Mouse (Mus musculus): Measurements from ENCODE around the gene Inca1.

The Inca1 gene

DNA sequence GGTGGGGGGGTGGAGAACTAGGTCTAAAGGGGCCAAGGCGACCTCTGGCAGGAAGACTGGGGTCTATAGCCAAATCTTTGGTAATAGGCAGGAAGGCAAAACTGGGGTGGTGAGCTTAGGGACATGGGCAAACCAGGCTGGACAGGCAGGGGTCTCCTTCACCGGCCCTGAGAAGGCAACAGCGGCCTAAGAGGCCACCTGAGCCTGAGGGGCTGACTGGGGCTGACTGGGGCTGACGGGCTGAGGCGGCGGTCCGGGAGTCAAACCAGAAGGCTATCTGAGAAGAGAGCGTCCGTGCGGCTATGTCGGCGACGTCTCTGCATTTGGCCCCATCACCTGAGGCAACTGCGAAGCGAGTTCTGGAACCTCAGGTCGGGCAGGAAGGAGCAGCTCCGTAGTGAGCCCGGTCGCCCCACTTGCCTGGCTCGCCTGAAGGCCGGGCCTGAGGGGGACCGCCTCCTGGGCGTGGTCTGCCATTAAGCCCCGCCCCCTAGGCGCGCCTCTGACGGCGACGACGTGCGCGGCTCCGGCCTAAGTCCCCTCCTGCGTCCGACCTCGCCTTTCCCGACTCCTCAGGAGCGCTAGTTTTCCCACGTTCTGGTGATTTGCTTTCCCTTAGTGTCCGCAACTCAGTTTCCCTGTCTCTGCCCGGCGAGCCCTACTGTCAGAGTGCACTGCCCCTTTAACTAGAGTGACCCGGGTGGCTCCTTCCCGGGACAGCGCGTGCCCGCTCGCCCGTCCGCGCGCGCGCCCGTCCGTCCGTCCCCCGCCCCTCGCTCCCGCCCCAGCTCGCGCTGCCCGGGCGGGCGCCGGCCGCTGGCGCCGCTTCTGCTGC, at the start of gene Inca1, which contains the start of gene Kif1c:
TSS of gene Inca1 (minus strand) at position 434 of the 835 bp plus-strand sequence.
TSS of gene Kif1c (plus strand) at position 827 of the 835 bp plus-strand sequence.
- peak; percentile 83 for DNase-seq (ENCODE audit: low read depth)

DNA sequence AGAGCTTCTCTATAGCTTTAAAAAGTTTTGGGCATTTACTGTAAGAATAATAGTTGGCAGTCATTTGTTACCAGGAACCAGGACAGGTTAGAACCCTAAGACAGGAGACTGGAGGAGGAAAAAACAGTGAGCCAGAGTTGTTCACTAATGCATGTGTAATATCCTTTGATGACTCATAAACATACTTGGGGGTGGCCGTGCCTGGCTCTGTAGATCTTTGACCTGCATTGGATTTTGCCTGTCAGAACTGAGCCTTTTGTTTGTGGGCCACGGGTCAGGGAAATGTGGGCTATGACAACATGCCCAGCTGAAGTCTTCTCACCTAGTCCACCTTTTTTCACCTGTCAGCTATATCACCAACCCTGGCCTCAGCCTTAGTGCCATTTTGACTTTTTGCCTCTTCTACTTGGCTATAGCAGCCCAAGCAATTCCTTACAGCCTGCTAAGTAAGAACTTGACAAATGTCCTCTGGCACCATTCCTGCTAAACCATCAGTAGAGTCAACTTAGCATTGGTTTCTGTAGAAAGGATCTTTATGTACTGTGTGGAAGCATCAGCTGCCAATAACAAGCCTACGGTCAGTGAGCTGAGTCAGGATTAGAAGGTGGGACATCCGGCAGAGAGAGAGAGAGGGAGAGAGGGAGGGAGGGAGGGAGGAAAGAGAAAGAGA, 48.1 kb upstream of the Inca1 start:
- no peak for DNase-seq (ENCODE audit: low read depth)

DNA sequence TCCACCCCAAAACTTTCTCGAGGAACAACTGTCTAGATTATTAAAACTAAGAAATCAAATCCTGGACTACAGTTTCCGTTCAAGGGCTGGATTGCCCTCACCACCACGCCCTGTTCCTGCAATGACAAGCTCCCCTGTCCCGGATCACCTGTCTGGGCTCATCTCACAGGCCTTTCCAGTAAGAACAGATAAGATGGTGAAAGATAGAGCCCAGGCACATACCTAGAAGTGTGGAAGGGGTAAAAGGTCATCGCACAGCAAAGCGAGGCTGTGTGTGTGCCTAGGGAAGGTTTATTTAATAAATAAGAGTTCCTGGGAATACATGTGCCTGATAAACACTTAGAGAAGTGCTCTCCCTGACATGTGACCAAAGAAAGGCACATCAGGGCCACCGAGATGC, 45.7 kb upstream of the Inca1 start:
- no peak for DNase-seq (ENCODE audit: low read depth)

DNA sequence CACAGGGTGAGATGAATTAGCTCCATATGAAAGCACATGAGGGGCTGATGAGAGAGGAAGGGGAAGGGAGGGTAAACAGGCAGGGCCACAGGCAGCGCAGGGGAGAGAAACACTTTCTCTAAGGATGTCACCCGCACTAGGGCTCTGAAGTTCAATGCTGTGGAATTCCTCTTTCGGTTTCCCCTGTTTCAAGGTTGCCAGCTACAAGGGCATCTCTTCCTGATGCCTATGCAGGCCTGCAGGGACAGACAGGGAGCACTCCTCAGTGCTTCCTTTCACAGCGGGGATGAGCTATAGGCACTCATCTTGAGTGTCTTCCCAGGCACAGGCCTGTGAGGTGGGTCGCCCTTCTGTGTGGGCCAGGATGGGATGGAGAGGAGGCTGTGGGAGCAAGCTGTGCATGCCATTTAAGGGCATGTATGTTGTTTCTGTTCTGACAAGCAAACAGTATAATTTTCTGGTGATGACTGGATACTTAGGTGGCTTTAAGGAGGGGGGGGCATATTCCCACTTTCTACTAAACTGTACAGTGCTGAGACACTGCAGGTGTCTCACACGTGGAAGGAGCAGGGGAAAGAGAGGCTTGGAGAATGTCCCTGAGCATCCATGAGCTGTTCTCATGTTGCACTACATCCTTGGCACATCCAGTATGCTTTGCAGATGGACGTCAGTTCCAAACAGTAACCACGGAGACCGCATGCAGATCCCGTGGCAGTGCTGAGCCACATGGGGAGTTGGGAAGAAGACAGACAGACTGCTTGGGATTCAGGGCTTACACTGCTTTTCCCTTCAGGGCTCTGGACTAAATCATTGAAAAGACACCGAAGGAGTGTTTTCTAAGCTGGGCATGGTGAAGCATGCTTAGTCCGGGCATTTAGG, 42.9 kb upstream of the Inca1 start:
- DNase-seq (ENCODE audit: low read depth) = no peak

DNA sequence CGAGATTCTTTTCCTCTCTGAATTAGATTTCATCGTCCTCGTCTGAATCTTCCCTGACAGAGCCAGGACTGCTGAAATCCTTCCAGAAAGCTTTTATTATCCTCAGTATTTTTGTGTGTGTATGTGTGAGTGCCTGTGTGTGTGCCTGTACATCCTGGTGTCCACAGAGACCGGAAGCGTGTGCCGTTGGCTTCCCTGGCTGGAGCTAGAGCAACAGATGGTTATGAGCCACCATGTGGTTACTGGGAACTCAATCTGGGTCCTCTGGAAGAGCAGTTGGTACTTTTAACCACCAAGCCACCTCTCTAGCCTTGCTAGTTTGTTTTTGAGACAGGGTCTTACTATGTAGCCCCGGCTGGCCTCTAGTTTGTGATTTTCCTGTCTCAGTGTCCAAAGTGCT, 42.2 kb upstream of the Inca1 start:
- no peak for DNase-seq (ENCODE audit: low read depth)

DNA sequence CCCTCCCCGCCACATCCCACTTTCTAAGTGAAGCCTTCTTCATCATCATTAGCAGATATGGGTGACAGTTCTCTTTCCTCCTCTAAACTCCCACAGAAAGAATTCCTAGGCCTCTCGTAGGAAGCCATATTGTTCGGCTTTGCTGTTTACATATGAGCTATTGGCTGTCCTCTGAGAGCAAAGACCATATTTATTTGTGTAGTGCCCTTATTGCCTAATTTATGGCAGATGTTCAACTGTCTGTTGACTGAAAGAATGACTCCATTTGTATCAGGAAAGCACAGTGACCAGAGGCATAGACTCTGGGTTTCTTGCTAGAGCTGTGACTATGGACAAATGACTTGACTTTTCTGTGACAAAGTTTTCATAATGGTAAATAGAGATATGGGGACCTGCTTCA, 41.6 kb upstream of the Inca1 start:
- no peak for DNase-seq (ENCODE audit: low read depth)

DNA sequence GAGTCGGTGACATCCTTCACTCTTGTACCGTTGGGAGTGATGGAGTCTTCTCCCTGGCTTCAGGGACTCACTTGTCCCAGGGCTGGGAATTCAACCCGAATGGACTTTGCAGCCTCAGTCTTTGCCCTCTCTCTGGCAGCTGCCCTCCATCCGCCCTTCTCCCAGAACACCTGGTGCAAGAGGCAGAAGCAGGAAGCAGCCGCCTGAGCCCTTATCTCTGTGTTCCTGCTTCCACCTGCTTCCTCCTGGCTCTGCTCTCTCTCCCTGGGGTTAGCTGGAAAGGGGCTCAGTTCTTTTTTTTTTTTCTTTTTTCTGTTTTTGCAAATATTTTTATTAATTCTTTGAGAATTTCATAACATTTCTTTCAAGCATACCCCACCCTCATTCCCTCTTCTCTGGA, 37.8 kb upstream of the Inca1 start:
- no peak for DNase-seq (ENCODE audit: low read depth)

DNA sequence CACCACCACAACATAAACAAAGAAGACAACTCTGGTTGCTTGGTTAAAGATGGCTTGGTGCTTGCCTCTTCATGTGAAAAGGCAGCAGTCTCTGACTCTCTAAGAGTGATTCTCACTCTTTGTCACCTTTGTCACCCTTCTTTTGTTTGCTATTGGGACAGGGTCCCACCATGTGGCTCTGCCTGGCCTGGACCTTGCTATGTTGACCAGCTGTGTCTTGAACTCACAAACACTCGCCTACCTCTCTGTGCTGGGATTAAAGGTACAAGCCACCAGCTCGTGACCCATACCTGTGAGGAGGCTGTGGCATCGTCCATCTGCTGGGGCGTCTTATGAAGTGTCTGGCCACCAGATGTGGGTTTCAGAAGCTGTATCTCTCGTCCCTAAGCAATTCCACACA, 33.3 kb upstream of the Inca1 start:
- DNase-seq (ENCODE audit: low read depth) = no peak

DNA sequence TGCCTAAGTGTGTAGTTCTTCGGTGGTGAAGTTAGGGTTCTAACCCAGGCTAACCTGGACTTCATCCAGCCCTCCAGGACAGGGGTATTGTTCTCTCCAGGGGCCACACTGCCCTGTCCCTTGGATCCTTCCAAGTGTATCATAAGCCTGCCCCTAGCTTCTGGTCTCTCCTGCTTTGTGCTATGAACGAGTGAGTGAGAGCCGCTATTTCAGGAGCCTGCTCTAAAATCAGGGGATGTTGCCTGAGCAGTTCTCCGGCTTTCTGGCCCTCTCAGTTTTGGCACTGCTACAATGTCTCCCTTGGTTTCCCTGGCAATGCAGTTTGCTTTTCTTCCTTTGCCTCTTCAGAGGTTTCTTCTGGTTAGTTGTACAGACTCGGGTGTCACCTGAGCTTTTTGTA, 31.2 kb upstream of the Inca1 start:
- no peak for DNase-seq (ENCODE audit: low read depth)

DNA sequence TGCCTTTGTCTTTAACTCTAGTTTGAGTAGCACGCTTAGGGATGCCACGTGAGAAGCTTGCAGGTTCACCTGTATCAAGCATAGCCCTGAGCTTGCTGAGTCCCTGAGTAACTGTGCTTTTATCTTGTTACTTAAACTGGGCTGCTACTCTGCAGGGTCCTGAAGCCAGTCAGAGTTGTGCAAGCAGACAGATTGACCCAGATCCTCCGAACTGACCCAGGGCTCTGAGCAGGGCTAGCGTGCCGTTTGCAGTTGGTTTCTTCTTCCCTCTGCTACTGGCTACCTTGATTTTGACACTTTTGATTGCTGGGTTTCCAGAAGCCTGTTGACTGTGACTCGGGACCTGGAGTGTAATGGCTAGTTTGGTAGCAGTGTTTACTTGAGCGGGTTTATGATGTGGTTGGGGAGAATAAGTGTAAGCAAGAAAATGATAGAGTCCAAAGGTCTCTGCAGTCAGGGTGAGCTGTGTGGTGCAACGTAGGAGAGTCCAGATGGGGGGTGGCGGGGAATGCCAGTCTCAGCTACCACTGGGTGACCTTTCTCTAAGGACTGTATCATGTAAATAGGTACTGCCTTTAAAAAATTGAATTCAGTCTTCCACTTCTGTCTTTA, 30.6 kb upstream of the Inca1 start:
- DNase-seq (ENCODE audit: low read depth) = no peak

DNA sequence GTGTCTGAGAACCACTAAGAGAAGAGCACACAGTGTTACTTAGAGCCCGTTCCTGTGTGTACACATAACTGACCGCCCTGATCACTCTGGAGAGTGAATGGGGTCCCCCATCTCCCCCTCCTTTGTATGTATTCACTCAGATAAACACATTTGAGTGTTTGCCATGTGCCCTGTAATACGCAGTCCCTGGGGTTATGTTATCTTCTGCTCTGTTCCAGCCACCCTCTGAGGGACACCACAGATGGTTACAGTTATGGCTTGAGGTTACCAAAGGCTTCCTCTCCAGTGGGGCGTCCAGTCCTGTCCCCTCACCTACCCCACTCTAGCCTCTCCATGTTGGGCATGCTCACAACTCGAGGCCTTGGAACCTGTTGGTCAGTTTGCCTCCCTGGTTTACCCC, 27.4 kb upstream of the Inca1 start:
- no peak for DNase-seq (ENCODE audit: low read depth)

DNA sequence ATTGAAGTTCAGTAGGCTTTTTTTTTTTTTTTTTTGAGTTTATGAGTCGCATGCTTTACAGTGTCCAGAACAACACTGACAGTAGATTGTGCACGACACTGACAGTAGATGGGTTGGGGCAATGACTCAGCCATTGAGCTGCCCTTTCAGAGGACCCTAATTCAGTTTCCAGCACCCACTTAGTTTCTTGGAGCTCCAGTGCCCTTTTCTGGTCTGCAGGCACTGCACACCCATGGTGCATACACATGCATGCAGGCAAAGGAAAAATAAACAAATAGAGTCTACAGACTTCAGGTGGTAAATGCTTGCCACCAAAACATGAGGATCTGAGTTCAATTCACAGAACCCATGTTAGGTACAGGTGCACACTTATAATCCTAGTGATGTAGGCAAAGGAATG, 26.6 kb upstream of the Inca1 start:
- DNase-seq (ENCODE audit: low read depth) = no peak

DNA sequence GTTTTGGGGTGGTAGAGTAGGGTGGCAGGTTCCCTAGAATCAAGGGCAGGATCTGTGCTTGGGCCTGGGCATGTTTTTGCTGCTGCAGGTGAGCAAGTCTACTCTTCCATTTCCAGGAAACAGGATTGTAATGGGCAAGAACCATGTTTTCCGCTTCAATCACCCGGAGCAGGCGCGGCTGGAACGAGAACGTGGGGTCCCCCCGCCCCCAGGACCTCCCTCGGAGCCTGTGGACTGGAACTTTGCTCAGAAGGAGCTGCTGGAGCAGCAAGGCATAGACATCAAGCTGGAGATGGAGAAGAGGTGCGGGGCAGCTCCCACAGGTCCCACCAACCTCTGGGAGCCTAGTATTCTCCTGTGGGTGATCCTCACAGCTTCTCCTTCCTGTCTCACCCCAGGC, 24.8 kb upstream of the Inca1 start:
- DNase-seq (ENCODE audit: low read depth) = no peak

DNA sequence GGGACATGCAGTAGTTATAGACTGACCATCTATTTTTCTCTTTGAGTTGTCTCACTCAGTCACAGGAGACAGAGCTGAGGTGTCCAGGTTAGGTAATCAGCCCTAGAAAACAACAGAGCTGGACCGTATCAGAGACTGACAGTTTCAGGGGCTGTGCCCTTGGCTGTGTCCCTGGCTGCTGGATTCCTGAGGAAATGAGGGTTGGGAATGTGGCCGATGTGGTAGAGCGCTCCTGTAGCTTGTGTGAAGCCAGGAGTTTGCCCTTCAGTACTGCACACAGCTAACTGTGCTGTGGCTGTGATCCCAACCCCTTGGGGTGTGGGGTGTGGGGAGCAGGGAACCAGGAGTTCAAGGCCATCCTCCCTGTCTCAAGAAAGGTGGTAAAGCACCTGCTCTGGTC, 21.1 kb upstream of the Inca1 start:
- no peak for DNase-seq (ENCODE audit: low read depth)

DNA sequence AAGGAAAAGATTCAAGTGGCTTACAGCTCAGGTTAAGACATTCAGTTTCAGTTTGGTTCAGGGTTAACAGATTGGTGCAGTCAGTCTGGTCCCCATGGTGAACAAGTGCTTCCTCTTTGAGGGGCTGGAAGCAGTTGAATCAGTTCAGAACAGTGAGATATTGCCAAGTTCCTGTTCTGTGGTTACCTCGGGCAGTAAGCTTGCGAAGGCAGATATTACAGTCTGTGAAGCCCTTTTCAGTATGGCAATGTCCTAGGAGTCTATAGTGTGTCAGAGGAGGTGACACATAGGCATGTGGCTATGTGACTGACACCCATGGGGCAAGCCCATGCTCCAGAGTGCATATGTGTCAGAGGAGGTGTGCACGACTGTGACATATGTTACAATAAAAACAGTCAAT, 20.6 kb upstream of the Inca1 start:
- no peak for DNase-seq (ENCODE audit: low read depth)

DNA sequence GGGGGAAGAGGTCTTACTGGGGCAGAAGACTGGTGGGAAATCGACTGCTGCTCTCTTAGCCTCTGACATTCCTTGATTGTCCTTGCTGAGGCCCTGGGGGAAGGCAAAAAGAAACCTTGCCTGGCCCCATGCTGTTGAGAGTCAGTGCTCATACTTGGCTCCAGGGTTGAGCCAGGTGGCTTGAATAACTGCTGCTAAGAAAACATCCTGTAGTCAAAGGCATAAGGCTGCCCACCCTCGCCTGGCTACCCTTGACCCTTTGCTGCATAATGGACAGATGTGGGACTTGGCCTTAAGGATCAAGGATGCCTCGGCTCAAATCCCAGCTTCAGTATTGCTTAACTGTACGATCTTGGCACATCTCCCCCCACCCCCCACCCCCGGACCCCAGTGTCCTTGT, 18.5 kb upstream of the Inca1 start:
- DNase-seq (ENCODE audit: low read depth) = no peak

DNA sequence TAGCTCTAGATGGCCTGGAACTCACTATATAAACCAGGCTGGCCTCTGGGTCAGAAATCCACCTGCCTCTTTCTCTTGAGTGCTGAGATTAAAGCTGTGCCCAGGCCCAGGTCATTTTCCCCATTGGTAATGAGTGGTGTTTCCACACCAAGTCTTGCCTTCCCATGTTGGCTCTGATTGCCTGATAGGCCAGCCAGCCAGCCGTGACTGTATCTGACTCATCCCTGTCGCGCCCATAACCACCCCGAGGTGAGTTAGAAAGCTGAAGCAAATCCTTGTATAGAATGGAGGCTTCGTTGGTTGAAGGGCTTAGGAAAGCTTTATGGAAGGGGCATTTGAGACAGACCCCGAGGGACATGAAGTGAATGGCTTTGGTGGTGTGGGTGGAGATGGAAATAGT, 15.9 kb upstream of the Inca1 start:
- DNase-seq (ENCODE audit: low read depth) = peak; percentile 24

DNA sequence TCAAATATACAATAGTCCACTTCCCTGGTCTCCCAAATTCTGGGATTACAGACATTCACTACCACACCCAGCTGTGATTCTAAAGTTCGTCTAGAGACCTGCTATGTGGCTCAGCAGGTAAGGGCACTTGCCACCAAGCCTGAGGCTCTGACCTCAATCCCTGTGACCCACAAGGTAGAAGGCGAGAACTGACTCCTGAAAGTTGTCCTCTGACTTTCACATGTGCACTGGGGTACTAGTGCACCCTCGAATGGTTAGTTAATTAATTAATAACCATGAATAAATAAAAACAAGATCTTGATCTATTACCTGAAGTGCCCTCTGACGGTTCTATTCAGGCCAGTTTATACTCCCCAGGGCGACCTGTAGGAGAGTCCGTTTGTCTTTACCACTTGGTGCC, 13.3 kb upstream of the Inca1 start:
- DNase-seq (ENCODE audit: low read depth) = no peak

DNA sequence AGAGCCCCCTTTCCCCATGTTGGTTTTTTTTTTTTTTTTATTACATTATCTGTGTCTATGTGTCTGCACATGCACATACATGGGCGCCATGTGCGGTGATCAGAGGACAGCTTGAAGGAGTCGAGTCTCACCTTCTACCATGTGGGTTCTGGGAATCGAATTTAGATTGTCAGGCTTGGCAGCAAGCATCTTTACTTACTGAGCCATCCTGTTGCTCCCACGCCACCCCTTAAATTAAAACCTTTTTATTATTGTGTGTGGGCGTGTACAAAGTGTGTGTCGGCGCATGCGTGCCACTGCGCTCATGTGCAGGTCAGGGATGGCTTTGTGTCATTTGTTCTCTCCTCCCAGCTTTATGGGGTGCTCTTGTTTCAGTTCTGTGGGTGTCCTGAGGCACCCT, 11.1 kb upstream of the Inca1 start:
- DNase-seq (ENCODE audit: low read depth) = no peak

DNA sequence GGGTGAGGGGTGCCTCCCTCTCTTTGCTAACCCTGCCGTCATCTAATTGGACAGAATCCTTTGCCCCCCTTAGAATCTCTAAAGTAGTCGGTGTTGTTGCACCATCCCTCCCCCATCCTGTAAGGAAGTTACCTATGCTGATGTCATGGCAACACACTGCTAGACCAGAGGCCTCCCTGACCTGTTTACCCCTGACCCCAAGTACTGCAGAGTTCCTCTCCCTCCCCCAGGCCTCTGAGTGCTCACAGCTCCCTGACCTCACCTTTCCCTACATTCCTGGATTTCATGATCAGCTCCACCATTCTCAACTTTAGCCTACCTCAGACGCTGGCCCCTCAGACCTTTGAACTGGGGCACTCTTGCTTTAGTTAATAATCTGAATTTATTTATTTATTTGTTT, 6.2 kb upstream of the Inca1 start:
- DNase-seq (ENCODE audit: low read depth) = no peak

DNA sequence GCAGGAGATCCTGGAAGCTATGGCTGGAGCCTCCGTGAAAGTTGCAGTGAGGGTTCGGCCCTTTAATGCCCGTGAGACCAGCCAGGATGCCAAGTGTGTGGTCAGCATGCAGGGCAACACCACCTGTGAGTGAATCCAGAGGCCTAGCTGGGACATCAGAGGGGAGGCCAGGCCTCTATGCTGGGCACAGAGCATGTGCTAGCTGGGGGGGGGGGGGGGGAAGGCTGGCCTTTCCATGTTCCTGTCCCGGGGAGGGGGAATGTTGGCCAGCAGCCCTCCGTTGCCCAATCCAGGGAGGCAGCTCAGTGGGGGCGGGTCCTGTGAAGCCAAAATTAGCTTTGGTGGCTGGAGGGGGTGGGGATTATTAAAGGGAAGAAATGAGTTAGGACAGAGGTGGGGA, 2.8 kb upstream of the Inca1 start:
- no peak for DNase-seq (ENCODE audit: low read depth)

DNA sequence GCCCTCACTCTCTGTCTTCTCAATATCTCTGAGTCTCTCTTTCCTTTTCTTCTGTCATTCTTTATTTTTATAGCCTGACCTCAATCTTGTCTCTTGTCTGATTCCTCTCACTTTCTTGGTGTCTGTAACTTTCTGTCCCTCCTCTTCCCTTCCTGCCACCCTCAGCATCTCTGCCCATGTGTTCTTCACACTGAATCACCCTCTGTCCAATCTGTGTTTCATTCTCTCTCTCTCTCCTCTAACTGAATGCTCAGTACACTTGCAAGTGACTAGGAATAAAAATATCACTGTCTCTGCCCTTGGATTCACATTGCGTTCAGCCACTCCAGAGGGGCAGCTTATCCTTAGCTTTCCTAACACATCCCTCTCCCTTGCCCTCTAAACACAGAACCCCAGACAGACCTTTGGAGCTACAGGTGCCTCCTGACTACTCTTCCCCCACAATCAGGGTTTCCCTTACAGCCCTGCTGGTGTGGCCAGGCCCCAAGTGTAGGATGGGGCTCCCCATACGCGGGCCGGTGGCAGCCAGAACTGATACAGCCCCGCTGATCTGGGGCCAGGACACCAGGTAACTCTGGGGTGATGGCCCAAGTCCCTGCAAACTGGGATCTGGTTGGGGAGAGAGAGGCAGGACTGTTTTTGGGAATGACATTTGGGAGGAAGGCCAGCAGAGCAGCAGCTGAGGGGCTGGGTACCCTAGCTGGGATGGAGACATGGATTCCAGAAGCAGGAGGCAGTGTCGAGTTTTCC, 2.2 kb upstream of the Inca1 start:
- no peak for DNase-seq (ENCODE audit: low read depth)

All from fibroblast of lung, adult 2 months (primary cell).